Mouse (Mus musculus): ENCODE measurements at regions not wholly inside any gene's neighbourhood (a gene's known extent, or its start where the extent isn't known, plus 50 kb on each side); places are given as distances from the start of the nearest gene placed in this dataset.

- Histone ChIP-seq H3K27ac (no peak overlapping the region), H3K9ac (ENCODE audit: low read depth, low read length) (no peak overlapping the region), H3K4me1 (ENCODE audit: control insufficient read depth, insufficient read depth, low read length) (no peaks in the 10 kb centered on the region), H3K27me3 (ENCODE audit: control insufficient read depth, insufficient read depth, low read length) (no peaks in the 10 kb centered on the region), H3K4me3 (no peak overlapping the region), H3K79me2 (replicated peaks; ENCODE audit: control insufficient read depth, insufficient read depth, low read length) (no peaks in the 10 kb centered on the region), H3K36me3 (ENCODE audit: control insufficient read depth, insufficient read depth, low read length) (no peaks in the 10 kb centered on the region)
- WGBS: 83% methylated on average over 1 of the region's 1 CpGs
- intact Hi-C loops (cut with DNase I): no loop called here
- no peak for DNase-seq
- no peak for TF ChIP-seq EP300 (IDR thresholded peaks at IDR 0.05; ENCODE audit: insufficient read depth, low read depth, low read length)
- no peak for TF ChIP-seq CTCF (IDR thresholded peaks at IDR 0.05)
- TF ChIP-seq POLR2A (IDR thresholded peaks at IDR 0.05; ENCODE audit: insufficient read depth, low read depth, low read length): no peak
Observed at GRCm38 (mm10) chr14:94473181-94473580, 582.7 kb upstream of the Pcdh9 start.

- Histone ChIP-seq H3K27me3 (ENCODE audit: control insufficient read depth, insufficient read depth, low read length) (no peaks in the 10 kb centered on the region), H3K9ac (ENCODE audit: low read depth, low read length) (no peak overlapping the region), H3K27ac (no peak overlapping the region), H3K4me3 (no peak overlapping the region), H3K36me3 (ENCODE audit: control insufficient read depth, insufficient read depth, low read length) (no peaks in the 10 kb centered on the region), H3K79me2 (replicated peaks; ENCODE audit: control insufficient read depth, insufficient read depth, low read length) (no peaks in the 10 kb centered on the region), H3K4me1 (ENCODE audit: control insufficient read depth, insufficient read depth, low read length) (no peaks in the 10 kb centered on the region)
- DNase-seq: no peak
- WGBS: 64% methylated on average over 1 of the region's 1 CpGs
- no peak for TF ChIP-seq EP300 (IDR thresholded peaks at IDR 0.05; ENCODE audit: insufficient read depth, low read depth, low read length)
- TF ChIP-seq POLR2A (IDR thresholded peaks at IDR 0.05; ENCODE audit: insufficient read depth, low read depth, low read length): no peak
- no peak for TF ChIP-seq CTCF (IDR thresholded peaks at IDR 0.05)
- intact Hi-C loops (cut with DNase I): no loop called here
Observed at GRCm38 (mm10) chr14:94445952-94446351, 555.5 kb upstream of the Pcdh9 start.

DNA sequence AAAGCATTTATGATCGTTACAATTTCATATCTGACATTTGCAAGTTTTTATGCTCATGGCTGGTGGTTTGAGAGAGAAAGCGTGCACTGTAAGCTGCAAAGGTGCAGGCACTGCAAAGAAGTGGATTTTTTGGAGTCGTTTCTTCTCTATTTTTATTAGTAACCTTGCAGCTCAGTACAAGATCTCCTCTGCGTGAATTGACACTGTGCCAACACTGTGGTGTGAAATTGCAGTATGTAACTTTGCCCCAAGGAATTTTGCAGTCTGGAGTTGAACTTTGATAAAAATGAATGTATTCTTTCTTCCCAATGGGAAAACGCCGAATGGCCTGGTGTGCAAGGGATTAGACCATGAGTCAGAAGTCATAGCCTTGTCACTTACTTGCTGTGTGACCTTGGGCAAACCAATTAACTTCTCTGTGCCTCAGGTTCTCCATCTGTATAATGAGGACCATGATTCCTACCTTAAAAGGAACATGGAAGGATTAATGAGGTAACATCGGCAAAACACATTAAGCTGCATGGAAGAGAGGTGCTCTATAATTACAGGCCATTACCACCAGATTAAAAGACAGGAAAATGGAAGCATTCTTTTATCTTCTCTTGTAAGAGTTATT, 543.0 kb upstream of the Pcdh9 start:
- Histone ChIP-seq H3K9ac (ENCODE audit: low read depth, low read length) (no peak overlapping the region), H3K4me3 (no peak overlapping the region), H3K36me3 (ENCODE audit: control insufficient read depth, insufficient read depth, low read length) (no peaks in the 10 kb centered on the region), H3K4me1 (ENCODE audit: control insufficient read depth, insufficient read depth, low read length) (no peaks in the 10 kb centered on the region), H3K79me2 (replicated peaks; ENCODE audit: control insufficient read depth, insufficient read depth, low read length) (no peaks in the 10 kb centered on the region), H3K27me3 (ENCODE audit: control insufficient read depth, insufficient read depth, low read length) (no peaks in the 10 kb centered on the region), H3K27ac (no peak overlapping the region)
- WGBS: 66% methylated on average over 7 of the region's 7 CpGs
- intact Hi-C loops (cut with DNase I): no loop called here
- no peak for DNase-seq
- TF ChIP-seq EP300 (IDR thresholded peaks at IDR 0.05; ENCODE audit: insufficient read depth, low read depth, low read length) (no peak), CTCF (IDR thresholded peaks at IDR 0.05) (no peak), POLR2A (IDR thresholded peaks at IDR 0.05; ENCODE audit: insufficient read depth, low read depth, low read length) (no peak)

GRCm38 (mm10) chr14:94427611-94428186, 537.2 kb upstream of the Pcdh9 start:
- TF ChIP-seq POLR2A (IDR thresholded peaks at IDR 0.05; ENCODE audit: insufficient read depth, low read depth, low read length) (no peak), CTCF (IDR thresholded peaks at IDR 0.05) (no peak), EP300 (IDR thresholded peaks at IDR 0.05; ENCODE audit: insufficient read depth, low read depth, low read length) (no peak)
- H3K4me1 ChIP-seq (ENCODE audit: control insufficient read depth, insufficient read depth, low read length): no peaks in the 10 kb centered on the region
- intact Hi-C loops (cut with DNase I): no loop called here
- no peak overlapping the region for H3K4me3 ChIP-seq
- WGBS: 81% methylated on average over 1 of the region's 1 CpGs
- H3K36me3 ChIP-seq (ENCODE audit: control insufficient read depth, insufficient read depth, low read length): no peaks in the 10 kb centered on the region
- H3K79me2 ChIP-seq (replicated peaks; ENCODE audit: control insufficient read depth, insufficient read depth, low read length): no peaks in the 10 kb centered on the region
- DNase-seq: no peak
- H3K27me3 ChIP-seq (ENCODE audit: control insufficient read depth, insufficient read depth, low read length): no peaks in the 10 kb centered on the region
- H3K27ac ChIP-seq: no peak overlapping the region
- H3K9ac ChIP-seq (ENCODE audit: low read depth, low read length): no peak overlapping the region

Data from heart, adult 2 months (tissue).